Mouse (Mus musculus): ENCODE measurements around the gene Itm2b. TPM values are rescaled to one million over a fixed set of nuclear protein-coding genes. Genes with fewer than 3 reads are reported as not detected.

Itm2b gene
- total RNA-seq, 2 experiments from 2014 or later, result 1,015 to 1,046 TPM

- DNase-seq (ENCODE audit: low spot score in 2 of 2), result no peak
Observed at GRCm38 (mm10) chr14:73395750-73396149, 10.7 kb upstream of the Itm2b start.

DNA sequence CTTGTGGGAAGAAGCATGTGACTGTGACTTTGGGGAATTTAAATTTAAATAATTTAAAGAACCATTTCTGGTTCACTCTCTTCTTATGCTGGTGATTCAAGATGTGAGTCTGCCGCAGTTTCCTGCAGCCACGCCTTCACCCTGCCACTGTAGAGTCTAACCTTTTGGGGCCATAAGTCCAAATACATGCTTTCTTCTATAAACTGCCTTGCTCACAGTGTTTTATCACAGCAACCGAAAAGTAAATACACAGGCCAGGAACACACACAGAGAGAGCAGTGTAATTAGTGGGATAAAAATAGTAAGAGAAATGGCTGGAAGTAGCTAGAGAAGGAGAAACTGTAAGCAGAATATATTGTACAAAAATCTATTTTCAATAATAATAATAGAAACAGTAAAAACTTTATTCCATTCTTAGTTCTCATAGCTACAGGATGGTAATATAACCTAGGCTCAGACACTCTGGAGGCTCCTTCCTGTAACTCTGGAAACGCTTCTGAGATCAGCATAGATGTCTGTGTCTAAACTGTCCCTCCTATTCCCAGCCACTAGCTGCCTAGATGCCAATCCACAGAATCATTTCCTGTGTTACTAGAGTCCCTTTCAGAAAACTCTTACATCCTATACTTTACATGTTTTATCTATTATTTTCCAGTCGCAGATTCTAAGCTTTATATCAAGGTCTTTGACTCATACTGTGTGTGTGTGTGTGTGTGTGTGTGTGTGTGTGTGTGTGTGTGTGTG, 9.3 kb upstream of the Itm2b start:
- DNase-seq (ENCODE audit: low spot score in 2 of 2), result no peak

DNA sequence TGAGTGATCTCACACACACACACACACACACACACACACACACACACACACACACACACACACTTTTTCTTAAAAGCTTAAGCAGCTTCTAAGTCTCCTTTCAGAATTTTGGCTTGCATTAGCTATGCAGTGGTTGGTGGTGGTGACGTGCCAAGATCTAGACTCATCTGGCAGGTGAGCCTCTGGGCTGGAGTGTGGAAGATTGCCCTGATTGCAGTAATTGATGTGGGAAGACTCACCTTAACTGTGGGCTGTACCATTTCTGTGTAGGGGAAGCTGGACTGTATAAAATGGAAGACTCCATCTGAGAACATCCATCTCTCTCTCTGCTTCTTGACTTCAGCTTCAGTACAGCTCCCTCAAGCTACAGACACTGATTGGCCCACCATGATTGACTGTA, 6.4 kb upstream of the Itm2b start:
- no peak for DNase-seq (ENCODE audit: low spot score in 2 of 2)

DNA sequence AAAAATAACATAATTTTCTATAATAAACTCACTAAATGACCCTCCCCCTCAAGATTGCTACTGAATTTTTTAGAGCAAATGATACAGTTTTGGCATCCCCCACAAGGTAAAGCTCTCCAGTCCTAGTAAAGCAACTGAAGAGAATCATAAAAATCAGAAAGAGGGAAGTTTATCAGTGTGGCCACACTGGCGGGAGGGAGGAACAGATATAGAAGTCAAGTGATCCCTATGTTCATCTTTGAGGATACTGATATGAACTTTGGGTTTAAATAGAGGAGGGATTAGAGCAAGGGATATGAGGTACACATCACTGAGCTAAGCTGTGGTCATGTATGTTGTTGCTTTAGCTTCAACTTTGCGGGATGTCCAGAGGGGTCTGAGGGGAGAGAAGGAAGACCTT, 5.1 kb upstream of the Itm2b start:
- DNase-seq (ENCODE audit: low spot score in 2 of 2), result no peak

DNA sequence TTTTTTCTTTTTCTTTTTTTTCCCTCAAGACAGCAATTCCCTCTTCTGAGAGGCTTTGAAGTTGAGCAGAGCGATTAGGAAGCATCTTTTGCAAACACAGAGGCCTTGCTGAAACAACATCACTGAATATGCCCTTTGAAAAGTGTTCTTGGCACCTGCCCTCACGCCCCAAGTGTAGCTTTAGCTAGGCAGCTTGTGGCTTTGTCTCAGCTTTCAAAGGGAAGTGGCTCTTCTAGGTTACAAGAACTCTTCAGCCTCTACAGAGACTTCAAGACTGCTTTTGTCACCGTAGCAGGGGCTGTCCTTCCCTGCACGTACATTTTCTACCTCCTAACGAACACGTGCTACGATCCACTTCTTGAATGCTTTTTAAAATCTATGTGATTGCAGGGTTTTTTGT, 4.0 kb upstream of the Itm2b start:
- DNase-seq (ENCODE audit: low spot score in 2 of 2), result no peak

GRCm38 (mm10) chr14:73388546-73388945, 3.5 kb upstream of the Itm2b start:
- DNase-seq (ENCODE audit: low spot score in 2 of 2), result no peak

DNA sequence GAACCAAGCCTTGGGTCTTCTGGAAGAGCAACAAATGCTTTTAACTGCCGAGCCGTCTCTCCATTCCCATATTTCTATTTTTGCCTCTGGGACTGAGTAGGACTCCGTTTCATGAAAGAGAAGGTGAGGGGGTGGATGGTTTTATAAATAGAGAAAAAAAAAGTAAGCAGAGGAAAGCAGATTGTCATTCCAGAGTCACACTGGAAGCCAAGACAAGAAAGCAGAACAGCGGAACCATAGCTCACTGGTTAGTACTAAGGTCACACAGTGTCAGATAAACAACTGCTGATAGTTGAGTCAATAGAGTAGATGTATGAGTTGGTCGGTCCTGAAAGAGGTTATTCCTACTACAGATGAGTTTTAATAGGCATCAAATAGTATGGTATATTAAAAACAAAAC, 1.4 kb upstream of the Itm2b start:
- DNase-seq (ENCODE audit: low spot score in 2 of 2), result no peak

GRCm38 (mm10) chr14:73385720-73386374, 758 bp upstream of the Itm2b start:
- no peak for DNase-seq (ENCODE audit: low spot score in 2 of 2)

- DNase-seq (ENCODE audit: low spot score in 2 of 2), result no peak
Observed at GRCm38 (mm10) chr14:73384546-73384912, 560 bp downstream of the Itm2b start.

GRCm38 (mm10) chr14:73383746-73384145, 1.3 kb downstream of the Itm2b start:
- no peak for DNase-seq (ENCODE audit: low spot score in 2 of 2)

- peak; percentile 73 to 89 for DNase-seq (ENCODE audit: low spot score in 2 of 2)
Observed at GRCm38 (mm10) chr14:73382699-73383098, 2.4 kb downstream of the Itm2b start.

GRCm38 (mm10) chr14:73381559-73381958, 3.5 kb downstream of the Itm2b start:
- no peak for DNase-seq (ENCODE audit: low spot score in 2 of 2)

- no peak for DNase-seq (ENCODE audit: low spot score in 2 of 2)
Observed at GRCm38 (mm10) chr14:73377804-73378203, 7.3 kb downstream of the Itm2b start.

DNA sequence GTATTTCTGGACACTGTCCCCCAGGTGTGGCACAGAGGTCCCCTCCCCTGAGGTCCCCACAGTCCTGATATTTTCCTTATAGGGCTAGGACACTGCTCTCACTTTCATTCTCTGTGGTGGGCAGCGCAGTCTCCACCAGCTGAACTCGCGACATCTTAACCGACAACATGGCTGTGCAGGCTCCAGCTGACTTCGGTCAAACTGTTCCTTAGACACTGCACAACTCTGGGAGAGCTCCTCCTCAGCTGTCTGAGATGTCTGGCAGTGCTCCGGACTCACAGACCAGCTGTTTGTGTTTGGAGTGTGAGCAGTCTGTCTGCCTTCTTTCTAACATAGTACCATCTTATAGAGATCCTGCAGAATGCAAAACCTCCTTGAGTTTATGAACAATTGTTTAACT, 8.2 kb downstream of the Itm2b start:
- no peak for DNase-seq (ENCODE audit: low spot score in 2 of 2)

GRCm38 (mm10) chr14:73375903-73376302, 9.2 kb downstream of the Itm2b start:
- no peak for DNase-seq (ENCODE audit: low spot score in 2 of 2)

DNA sequence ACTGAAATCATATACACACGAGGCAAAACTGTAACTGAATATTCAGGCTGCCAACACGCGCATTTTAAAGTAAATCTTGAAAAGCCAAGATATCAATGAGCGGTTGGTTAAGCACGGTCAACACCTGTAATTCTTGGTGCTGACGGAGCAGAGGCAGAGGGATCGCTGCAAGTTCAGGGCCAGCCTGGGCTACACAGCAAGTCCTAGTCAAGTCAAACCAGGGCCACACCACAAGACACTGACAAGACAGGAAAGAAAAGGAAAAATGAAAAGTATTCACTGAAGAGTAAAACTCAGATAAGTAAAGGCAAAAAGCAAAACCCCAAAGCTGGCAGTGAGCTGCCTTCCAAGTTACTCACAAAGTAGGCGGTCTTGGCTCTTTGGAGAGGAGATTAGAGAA, 9.6 kb downstream of the Itm2b start:
- DNase-seq (ENCODE audit: low spot score in 2 of 2), result no peak

- DNase-seq (ENCODE audit: low spot score in 2 of 2), result no peak
Observed at GRCm38 (mm10) chr14:73374315-73374890, 10.7 kb downstream of the Itm2b start.

DNA sequence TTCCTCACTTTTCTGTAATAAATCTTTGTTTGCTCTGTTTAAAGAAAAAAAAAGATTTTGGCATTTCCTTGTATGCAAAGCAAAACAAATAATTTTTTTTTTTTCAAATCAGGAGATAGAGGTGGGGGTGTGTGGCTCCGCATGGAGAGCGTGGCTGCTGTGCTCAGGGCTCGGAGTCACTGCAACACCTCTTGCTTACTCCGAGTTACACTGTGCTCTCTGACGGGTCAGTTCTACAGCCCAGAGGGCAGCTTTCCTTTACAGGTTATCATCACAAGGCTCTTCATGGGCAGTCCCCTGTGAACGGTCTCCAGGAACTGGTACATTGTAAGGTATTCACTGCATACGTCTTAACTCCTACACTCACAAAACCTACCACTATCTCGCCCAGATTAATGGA, 11.5 kb downstream of the Itm2b start:
- no peak for DNase-seq (ENCODE audit: low spot score in 2 of 2)

- DNase-seq (ENCODE audit: low spot score in 2 of 2), result no peak
Observed at GRCm38 (mm10) chr14:73372990-73373389, 12.1 kb downstream of the Itm2b start.

DNA sequence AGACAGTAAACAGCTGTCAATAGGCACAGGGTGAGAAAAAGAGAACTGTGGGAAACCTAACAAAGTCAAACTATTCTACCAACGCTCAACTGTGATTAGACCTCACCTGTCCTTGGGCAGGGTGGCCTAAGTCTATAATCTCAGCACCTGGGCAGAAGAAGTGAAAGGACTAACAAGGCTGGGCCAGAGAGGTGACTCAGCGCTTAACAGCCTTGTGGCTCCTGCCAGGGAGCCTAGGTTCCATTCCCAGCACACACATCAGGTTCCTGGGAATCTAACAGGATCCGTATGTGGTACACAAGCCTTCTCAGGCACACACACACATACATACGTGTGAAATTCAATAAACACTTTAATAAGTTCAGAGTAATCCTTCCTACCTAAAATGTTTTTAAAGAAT, 13.5 kb downstream of the Itm2b start:
- DNase-seq (ENCODE audit: low spot score in 2 of 2), result no peak

DNA sequence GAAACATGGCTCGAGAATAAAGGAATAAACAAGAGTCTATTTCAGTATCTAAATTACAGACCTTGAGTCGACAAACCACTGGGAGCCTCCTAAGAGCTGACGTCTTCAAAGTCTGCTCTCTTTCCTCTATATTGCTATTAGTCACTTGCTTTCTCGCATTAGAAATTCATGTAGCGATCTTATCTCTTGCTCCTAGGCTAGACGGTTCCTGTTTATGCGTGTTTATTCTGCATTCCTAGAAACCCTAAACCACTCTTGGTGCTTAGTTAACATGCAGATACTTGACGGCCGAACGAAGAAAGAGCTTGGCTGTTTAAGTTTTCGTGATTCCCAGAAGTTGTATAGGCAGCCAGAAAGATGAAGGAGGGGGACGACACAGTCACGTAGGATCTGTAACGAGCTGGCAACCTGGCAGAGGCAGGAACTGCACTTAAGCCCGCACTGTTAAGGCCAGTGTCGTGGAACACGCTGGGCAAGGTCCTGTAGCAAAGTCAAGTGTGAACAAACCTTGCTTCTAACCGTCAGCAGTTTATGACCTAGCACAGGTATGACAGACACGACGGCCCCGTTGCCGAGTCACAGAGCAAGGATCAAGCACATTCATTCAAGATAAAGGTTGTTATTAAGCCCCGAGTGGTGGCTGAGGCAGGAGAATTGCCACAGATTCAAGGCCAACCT, 14.3 kb downstream of the Itm2b start:
- DNase-seq (ENCODE audit: low spot score in 2 of 2), result no peak

DNA sequence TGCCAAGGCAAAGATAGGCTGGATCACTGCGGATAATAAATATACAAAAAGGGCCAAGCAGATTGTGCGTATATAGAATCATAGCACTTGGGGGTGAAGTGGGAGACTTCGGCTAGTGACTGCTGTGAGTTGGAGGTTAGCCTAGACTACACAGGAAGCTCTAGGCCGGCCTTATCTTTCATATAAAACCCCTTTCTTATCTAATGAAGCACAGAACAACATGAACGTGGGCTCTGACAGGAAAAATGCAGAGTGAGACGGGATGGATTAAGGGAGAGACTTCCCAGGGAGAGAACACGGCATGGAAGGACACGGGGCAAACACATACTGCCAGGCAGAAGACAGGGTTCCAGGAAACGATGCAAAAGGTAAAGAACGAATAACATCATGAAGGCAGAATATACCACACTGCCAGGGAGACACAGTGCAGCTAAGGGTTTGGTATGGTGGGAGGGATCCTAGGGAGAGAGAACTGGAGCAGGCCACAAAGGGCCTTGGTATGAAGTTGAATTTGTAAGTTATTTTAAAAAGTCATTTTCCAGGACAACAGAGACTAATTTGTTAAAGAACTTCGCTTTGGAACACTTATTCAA, 14.9 kb downstream of the Itm2b start:
- no peak for DNase-seq (ENCODE audit: low spot score in 2 of 2)
